Mouse (Mus musculus) monocyte, adult 2 months (primary cell): ENCODE measurements around the gene Cep112.

Experiments used
- DNase-seq, 2 experiments: peaks; one replicate each; pipeline ENCODE4 v3.0.0; 2022; ENCODE audit warnings: low spot score in 2 of 2, low read depth in 1 of 2

The Cep112 gene

DNA sequence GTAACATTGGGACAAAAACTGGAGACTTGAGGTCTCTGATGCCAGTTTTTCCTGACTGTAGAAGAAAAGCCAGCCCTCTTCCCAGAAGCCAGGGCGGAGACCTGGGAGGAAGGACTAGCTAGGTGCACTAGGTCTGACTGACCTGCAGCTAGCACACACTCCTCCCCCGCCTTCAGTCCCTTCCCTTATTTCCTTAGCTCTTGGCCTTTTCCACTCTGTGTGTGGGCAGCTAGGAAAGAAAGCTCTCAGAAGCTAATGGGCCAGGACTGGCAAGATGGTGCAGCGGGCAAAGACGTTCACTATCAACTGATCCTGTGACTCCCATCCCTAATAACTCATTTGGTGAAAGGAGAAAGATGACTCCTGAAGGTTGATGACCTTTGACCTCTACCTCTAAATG, 477.3 kb downstream of the Cep112 start:
- DNase-seq, result no peak

DNA sequence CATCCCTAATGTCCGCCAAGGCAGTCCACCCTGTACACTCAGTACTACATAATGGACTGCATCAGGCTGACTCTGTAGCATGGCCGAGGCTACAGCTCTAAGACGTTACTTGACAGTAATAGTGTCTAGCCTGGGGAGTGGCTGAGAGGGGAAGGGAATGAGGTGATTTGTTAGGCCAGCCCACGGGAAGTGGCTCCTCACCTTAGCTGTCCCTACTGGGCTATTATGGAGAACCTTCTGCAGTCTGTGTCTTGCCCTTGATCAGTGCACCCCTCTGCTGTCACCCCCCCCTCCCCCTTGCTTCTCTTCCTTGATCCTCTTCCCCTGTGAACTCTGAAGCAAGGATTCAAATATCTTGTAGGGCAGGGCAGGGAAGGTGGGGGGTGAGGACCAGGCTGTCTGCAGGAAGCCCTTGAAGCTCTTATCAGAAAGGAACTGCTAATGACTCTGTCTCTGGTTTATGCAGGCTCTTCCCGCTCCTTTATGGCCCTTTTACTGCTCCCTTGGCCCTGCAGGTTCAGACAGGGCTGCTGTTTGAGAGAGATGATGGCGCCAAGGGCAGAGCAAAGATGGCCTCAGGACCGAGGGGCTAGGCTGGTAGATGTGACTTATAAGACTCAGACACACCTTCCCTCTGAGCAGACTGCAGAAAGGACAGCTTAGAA, 481.7 kb downstream of the Cep112 start:
- no peak for DNase-seq

DNA sequence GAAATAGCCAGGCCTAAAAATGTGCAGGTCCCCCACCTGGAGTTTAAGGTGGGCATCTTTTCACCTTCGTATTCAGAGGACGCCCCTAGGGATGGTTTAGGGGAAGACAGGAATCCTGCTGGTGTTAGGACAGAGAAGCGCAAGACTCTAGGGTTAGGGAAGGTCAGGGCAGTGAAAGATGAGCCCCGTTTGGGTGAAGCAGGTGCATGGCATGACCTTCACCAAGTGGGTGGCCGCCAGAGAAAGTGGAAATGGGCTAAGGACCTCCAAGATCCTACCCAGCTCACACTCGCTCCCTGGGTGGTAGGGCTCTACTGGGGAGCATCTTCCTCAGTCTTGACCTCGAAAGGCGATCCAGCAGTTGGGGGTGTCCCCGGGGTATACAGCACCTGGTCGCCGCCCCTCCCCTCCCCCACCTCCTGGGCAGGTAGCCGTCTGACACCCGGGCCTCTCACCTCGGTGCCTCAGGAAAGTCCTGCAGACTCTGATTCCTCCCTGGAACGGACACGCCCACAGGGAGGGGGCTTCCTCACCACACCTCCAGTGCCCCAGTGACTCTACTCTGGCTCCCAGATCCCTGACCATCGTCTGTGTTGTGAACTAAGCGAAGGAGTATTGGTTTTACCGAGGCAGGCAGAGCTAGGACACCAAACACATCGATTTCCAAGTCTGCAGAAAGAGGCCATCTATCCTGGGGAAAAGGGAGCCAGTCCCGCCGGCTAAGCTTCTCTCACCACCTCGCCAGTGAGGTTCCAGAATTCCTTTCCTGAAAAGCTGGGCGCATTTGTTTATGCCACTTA, 484.6 kb downstream of the Cep112 start:
- no peak for DNase-seq
